Mouse (Mus musculus) thymus, adult 2 months (tissue): ENCODE measurements around the gene Borcs8.

Source experiments
- CTCF ChIP-seq: fragments of 200-500 bp; IDR thresholded peaks from 2 replicates; pipeline ENCODE4 v1.5.1; 2012; ENCODE audit warnings: mild to moderate bottlenecking, control low read depth, low read length, moderate library complexity, borderline replicate concordance; ENCODE audit not compliant: control insufficient read depth, poor library complexity, insufficient read depth; ENCODE audit errors: extremely low read depth
- POLR2A ChIP-seq: fragments of 200-500 bp; IDR thresholded peaks from 2 replicates; pipeline ENCODE4 v1.6.1; 2012; ENCODE audit warnings: mild to moderate bottlenecking, low read length, control low read depth, moderate library complexity; ENCODE audit not compliant: control insufficient read depth, poor library complexity, insufficient read depth; ENCODE audit errors: extremely low read depth

GRCm38 (mm10) chr8:70120667-70121066 is 18.6 kb upstream of the Borcs8 start, which contains the start of gene Ncan:
- no peak for TF ChIP-seq CTCF
- TF ChIP-seq POLR2A = no peak
